Mouse (Mus musculus): Measurements from ENCODE around the gene Kcp.

- TF ChIP-seq POLR2A (IDR thresholded peaks at IDR 0.05; ENCODE audit: low read depth, low read length) (no peak), CTCF (conservative IDR thresholded peaks at IDR 0.05; ENCODE audit: insufficient read depth, insufficient read length, low read depth, low read length) (no peak)
These were observed 18.8 kb upstream of the Kcp start, which contains the start of gene Irf5 for GRCm38 (mm10) chr6:29526281-29527251.

Data from kidney, adult 2 months (tissue).